Mouse (Mus musculus): ENCODE results near the gene Mrm1. TPM values are rescaled to one million over a fixed set of nuclear protein-coding genes. Genes with fewer than 3 reads are reported as not detected.

Mrm1 gene
- total and polyA plus RNA-seq, 2 experiments from 2014 or later = 21.5 to 33.7 TPM

DNA sequence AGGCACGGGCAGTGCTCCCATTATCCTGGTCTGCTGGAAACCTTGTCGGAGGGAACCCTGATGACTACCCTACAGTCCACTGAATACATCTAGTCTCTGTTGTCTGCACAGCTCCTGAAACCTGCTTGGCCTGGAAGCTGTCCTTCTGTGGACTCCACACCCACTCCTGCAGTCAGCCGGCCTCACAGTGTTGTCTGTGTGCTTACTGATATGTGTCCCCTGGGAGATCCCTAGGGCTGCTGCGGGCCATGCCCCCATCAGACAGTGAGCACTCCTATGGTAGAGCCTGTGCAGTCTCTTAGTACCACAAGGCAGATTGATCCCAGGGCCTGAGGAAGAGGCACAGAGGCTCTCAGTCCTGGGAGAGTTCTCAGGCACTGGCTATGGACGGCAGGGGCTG lies 3.2 kb upstream of the Mrm1 start:
- DNase-seq (ENCODE audit: low spot score) = no peak
- Histone ChIP-seq H3K4me2 (ENCODE audit: low read depth, low read length) (peak overlapping the region; percentile 36), H3K27me3 (ENCODE audit: control insufficient read depth, insufficient read depth, low read length) (no peaks in the 10 kb centered on the region), H3K9me3 (replicated peaks; ENCODE audit: control insufficient read depth, low read length) (no peaks in the 10 kb centered on the region), H3K4me3 (ENCODE audit: low read depth, low read length) (no peak overlapping the region), H3K36me3 (replicated peaks; ENCODE audit: control insufficient read depth, insufficient read depth, low read length) (peaks cover 21% of the 10 kb centered on the region), H3K27ac (ENCODE audit: low read depth) (peak overlapping the region; percentile 97; the same call in 1 of the 2 replicates), H3K4me1 (ENCODE audit: control insufficient read depth, insufficient read depth) (peaks cover 42% of the 10 kb centered on the region), H3K9ac (replicated peaks; ENCODE audit: low read depth, low read length) (no peak overlapping the region)
- no peak for ATAC-seq (ENCODE audit: insufficient read depth, low read depth)
- TF ChIP-seq EP300 (IDR thresholded peaks at IDR 0.05; ENCODE audit: low read depth) (no peak), CTCF (IDR thresholded peaks at IDR 0.05; ENCODE audit: low read depth) (no peak)
- WGBS = 42% methylated on average over 5 of the region's 5 CpGs

DNA sequence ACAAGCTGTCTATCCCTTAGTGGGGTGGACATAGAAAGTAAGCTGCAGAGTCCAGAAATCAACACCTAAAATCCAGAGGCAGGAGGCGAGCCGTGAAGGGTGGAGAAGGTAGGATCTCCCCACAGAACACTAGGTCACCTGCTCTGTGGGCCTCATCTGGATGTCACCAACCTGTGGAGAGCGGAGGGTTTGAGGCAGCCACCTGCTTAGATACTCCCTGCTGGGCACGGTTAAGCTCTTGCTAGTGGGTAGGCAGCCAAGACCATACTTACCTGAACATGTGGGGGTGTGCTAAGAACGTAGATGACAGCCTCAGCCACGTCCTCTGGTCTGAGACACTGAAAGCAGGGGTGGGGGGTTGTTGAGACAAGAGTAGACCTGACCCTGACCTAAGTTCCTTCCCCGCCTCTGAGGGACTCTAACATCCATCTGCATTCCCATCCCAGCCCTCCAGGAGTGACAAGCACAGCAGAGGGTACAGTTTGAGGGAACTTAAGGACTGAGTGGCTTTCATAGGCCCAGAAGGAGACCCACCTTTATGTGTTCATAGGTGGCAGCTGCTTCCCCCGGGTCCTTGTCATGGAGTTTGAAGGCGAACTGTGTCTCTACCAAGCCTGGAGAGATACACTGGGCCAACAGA lies 1.9 kb upstream of the Mrm1 start:
- Histone ChIP-seq H3K36me3 (replicated peaks; ENCODE audit: control insufficient read depth, insufficient read depth, low read length) (peaks cover 21% of the 10 kb centered on the region), H3K27ac (ENCODE audit: low read depth) (no peak overlapping the region), H3K27me3 (ENCODE audit: control insufficient read depth, insufficient read depth, low read length) (no peaks in the 10 kb centered on the region), H3K4me1 (ENCODE audit: control insufficient read depth, insufficient read depth) (peaks cover 42% of the 10 kb centered on the region), H3K9ac (replicated peaks; ENCODE audit: low read depth, low read length) (no peak overlapping the region), H3K9me3 (replicated peaks; ENCODE audit: control insufficient read depth, low read length) (no peaks in the 10 kb centered on the region), H3K4me2 (ENCODE audit: low read depth, low read length) (no peak overlapping the region), H3K4me3 (ENCODE audit: low read depth, low read length) (no peak overlapping the region)
- no peak for TF ChIP-seq CTCF (IDR thresholded peaks at IDR 0.05; ENCODE audit: low read depth)
- TF ChIP-seq EP300 (IDR thresholded peaks at IDR 0.05; ENCODE audit: low read depth) = no peak
- ATAC-seq (ENCODE audit: insufficient read depth, low read depth) (no peak), DNase-seq (ENCODE audit: low spot score) (no peak)
- 90% methylated on average over 9 of the region's 9 CpGs for WGBS

DNA sequence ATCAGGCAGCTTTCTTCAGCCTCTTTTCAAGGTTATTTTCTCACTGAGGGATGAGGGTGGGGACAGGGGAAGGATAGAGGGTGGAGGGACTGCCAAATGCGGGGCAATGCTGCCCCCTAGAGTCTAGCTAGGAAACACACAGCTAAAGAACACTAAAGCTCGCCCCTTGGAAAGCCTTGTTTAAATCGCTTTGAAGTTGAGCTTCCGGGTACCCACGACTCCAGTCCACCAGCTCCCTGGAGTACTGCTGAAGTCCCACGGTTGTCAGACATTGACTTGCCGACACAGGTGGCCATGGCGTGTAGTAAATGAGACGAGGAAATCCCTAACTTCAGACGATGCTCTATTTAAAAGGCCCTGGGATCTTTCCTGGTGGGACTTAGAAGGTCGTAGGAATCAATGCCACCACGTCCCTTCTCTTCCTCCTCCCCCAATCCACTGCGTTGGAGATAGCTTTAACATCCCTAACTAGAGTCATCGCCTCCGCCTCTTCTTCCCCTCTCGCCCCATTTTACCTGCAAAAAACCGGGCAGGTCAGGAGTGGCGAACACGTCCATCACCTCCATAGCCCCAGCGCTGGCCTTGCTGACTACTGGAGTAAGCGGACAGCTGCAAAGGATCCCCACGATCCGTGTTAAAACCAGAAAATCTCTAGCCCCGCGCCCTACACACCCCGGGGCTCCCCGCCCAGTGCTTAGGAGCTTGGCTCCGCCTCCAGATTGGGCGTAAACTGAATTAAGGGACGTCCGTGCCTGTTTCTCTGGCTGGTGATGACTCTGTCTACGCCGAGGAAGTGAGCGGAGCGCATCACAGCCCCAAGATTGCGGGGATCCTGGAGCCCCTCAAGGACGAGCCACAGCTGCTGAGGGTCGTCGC lies 992 bp downstream of the Mrm1 start:
- Histone ChIP-seq H3K27me3 (ENCODE audit: control insufficient read depth, insufficient read depth, low read length) (no peaks in the 10 kb centered on the region), H3K27ac (ENCODE audit: low read depth) (peak overlapping the region; percentile 85), H3K9ac (replicated peaks; ENCODE audit: low read depth, low read length) (peak overlapping the region; percentile 63), H3K9me3 (replicated peaks; ENCODE audit: control insufficient read depth, low read length) (no peaks in the 10 kb centered on the region), H3K4me3 (ENCODE audit: low read depth, low read length) (peak overlapping the region; percentile 62), H3K4me2 (ENCODE audit: low read depth, low read length) (peak overlapping the region; percentile 96), H3K4me1 (ENCODE audit: control insufficient read depth, insufficient read depth) (peaks cover 14% of the 10 kb centered on the region), H3K36me3 (replicated peaks; ENCODE audit: control insufficient read depth, insufficient read depth, low read length) (peaks cover 21% of the 10 kb centered on the region)
- under 1% methylated on average over 39 of the region's 39 CpGs for WGBS
- no peak for TF ChIP-seq EP300 (IDR thresholded peaks at IDR 0.05; ENCODE audit: low read depth)
- peak; percentile 77 for TF ChIP-seq CTCF (IDR thresholded peaks at IDR 0.05; ENCODE audit: low read depth)
- peak; percentile 82 for DNase-seq (ENCODE audit: low spot score)
- peak; percentile 49 for ATAC-seq (ENCODE audit: insufficient read depth, low read depth)

DNA sequence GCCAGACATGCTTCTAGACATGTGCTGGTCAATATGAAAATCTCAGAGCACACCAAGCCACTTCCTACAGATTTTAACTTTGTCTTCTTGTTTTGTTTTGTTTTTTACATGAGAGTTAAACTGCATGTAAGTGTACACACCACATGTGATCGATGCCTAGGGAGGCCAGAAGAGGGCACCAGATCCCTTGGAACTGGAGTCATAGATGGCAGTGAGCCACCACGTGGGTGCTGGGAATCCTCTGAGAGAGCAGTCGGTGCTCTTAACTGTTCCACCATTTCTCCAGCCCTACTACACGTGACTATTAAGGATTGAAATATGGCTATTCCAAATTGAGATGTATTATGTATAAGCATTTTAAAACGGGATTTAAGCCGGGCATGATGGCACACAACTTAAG lies 2.0 kb downstream of the Mrm1 start:
- Histone ChIP-seq H3K9ac (replicated peaks; ENCODE audit: low read depth, low read length) (no peak overlapping the region), H3K4me1 (ENCODE audit: control insufficient read depth, insufficient read depth) (peaks cover 4% of the 10 kb centered on the region), H3K27me3 (ENCODE audit: control insufficient read depth, insufficient read depth, low read length) (no peaks in the 10 kb centered on the region), H3K4me3 (ENCODE audit: low read depth, low read length) (no peak overlapping the region), H3K27ac (ENCODE audit: low read depth) (no peak overlapping the region), H3K36me3 (replicated peaks; ENCODE audit: control insufficient read depth, insufficient read depth, low read length) (peaks cover 28% of the 10 kb centered on the region), H3K9me3 (replicated peaks; ENCODE audit: control insufficient read depth, low read length) (no peaks in the 10 kb centered on the region), H3K4me2 (ENCODE audit: low read depth, low read length) (no peak overlapping the region)
- DNase-seq (ENCODE audit: low spot score) = no peak
- TF ChIP-seq EP300 (IDR thresholded peaks at IDR 0.05; ENCODE audit: low read depth) = no peak
- TF ChIP-seq CTCF (IDR thresholded peaks at IDR 0.05; ENCODE audit: low read depth) = peak; percentile 40
- 84% methylated on average over 6 of the region's 6 CpGs for WGBS
- ATAC-seq (ENCODE audit: insufficient read depth, low read depth) = no peak

DNA sequence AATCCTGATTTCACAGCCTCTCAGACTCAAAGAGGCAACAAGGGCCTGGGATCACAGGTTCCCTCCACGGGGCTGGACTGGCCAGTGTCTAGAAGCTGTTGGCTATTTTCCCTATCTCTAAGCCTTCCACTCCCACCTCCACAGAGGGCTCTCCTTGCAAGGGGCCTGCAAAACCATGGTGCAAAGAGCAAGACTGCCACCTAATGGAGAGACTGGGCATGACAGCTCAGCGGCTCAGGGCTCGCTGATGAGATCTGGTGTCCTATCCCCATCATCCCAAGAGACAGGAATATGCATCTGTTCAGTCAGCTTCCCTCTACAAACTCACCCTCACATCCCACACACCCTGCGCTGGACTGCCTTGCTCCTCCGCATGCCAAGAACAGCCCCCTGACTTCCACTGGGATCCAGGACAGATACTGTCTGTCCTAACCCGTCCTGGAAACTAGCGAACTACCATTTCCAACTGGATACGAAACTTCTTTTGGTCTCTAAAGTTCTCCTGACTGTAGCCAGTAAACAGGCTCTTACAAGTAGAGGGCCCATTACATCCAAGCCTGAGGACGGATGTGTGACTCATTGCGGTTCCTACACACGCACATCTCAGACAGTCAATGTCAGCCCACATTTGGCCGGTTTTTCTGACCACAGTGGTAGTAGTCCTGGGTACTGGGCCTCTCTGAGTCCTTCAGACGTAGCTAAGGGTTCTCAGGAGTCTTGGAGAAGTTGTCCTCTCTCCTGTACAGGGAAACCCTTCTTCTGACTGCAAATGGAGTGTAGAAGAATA lies 5.4 kb downstream of the Mrm1 start:
- no peak overlapping the region for H3K4me3 ChIP-seq (ENCODE audit: low read depth, low read length)
- ATAC-seq (ENCODE audit: insufficient read depth, low read depth) = no peak
- TF ChIP-seq EP300 (IDR thresholded peaks at IDR 0.05; ENCODE audit: low read depth) (no peak), CTCF (IDR thresholded peaks at IDR 0.05; ENCODE audit: low read depth) (peak; percentile 96)
- peak; percentile 45 for DNase-seq (ENCODE audit: low spot score)
- peaks cover 13% of the 10 kb centered on the region for H3K36me3 ChIP-seq (replicated peaks; ENCODE audit: control insufficient read depth, insufficient read depth, low read length)
- no peak overlapping the region for H3K27ac ChIP-seq (ENCODE audit: low read depth)
- no peaks in the 10 kb centered on the region for H3K27me3 ChIP-seq (ENCODE audit: control insufficient read depth, insufficient read depth, low read length)
- H3K4me1 ChIP-seq (ENCODE audit: control insufficient read depth, insufficient read depth) = no peaks in the 10 kb centered on the region
- 55% methylated on average over 13 of the region's 13 CpGs for WGBS
- no peak overlapping the region for H3K9ac ChIP-seq (replicated peaks; ENCODE audit: low read depth, low read length)
- H3K4me2 ChIP-seq (ENCODE audit: low read depth, low read length) = no peak overlapping the region
- no peaks in the 10 kb centered on the region for H3K9me3 ChIP-seq (replicated peaks; ENCODE audit: control insufficient read depth, low read length)

Measured in heart, postnatal 0 days (tissue).